Mouse (Mus musculus): ENCODE measurements around the gene Edc3. TPM values are rescaled to one million over a fixed set of nuclear protein-coding genes. Genes with fewer than 3 reads are reported as not detected.

The Edc3 gene
- polyA plus RNA-seq, 1 experiment from 2014 or later, result 25.1 TPM

- Histone ChIP-seq H3K36me3 (ENCODE audit: control insufficient read depth, insufficient read depth, low read length) (no peaks in the 10 kb centered on the region), H3K27ac (ENCODE audit: low read depth, low read length) (no peak overlapping the region), H3K9me3 (ENCODE audit: control insufficient read depth, low read length) (no peaks in the 10 kb centered on the region), H3K27me3 (ENCODE audit: control insufficient read depth, insufficient read depth, low read length) (no peaks in the 10 kb centered on the region), H3K4me2 (ENCODE audit: low read depth, low read length, severe bottlenecking) (no peak overlapping the region), H3K4me1 (replicated peaks; ENCODE audit: control insufficient read depth, insufficient read depth, low read length) (peaks cover 18% of the 10 kb centered on the region; the same call in 1 of the 2 replicates), H3K9ac (ENCODE audit: low read length) (no peak overlapping the region), H3K4me3 (ENCODE audit: low read depth, low read length) (no peak overlapping the region)
- WGBS, result 96% methylated on average over 4 of the region's 4 CpGs
- DNase-seq (ENCODE audit: low spot score), result no peak
- ATAC-seq (replicated peaks; ENCODE audit: low FRiP score), result no peak
Measured at GRCm38 (mm10) chr9:57767231-57767630, 58.9 kb downstream of the Edc3 start.

GRCm38 (mm10) chr9:57769539-57770069 lies 61.3 kb downstream of the Edc3 start:
- ATAC-seq (replicated peaks; ENCODE audit: low FRiP score), result no peak
- Histone ChIP-seq H3K9me3 (ENCODE audit: control insufficient read depth, low read length) (no peaks in the 10 kb centered on the region), H3K4me3 (ENCODE audit: low read depth, low read length) (no peak overlapping the region), H3K4me1 (replicated peaks; ENCODE audit: control insufficient read depth, insufficient read depth, low read length) (peaks cover 6% of the 10 kb centered on the region; the same call in 1 of the 2 replicates), H3K4me2 (ENCODE audit: low read depth, low read length, severe bottlenecking) (no peak overlapping the region), H3K27ac (ENCODE audit: low read depth, low read length) (no peak overlapping the region), H3K36me3 (ENCODE audit: control insufficient read depth, insufficient read depth, low read length) (no peaks in the 10 kb centered on the region), H3K27me3 (ENCODE audit: control insufficient read depth, insufficient read depth, low read length) (no peaks in the 10 kb centered on the region), H3K9ac (ENCODE audit: low read length) (no peak overlapping the region)
- DNase-seq (ENCODE audit: low spot score), result no peak
- WGBS, result 72% methylated on average over 2 of the region's 2 CpGs

GRCm38 (mm10) chr9:57770214-57770613 lies 61.9 kb downstream of the Edc3 start:
- no peak for DNase-seq (ENCODE audit: low spot score)
- H3K36me3 ChIP-seq (ENCODE audit: control insufficient read depth, insufficient read depth, low read length), result no peaks in the 10 kb centered on the region
- H3K9me3 ChIP-seq (ENCODE audit: control insufficient read depth, low read length), result no peaks in the 10 kb centered on the region
- no peak overlapping the region for H3K9ac ChIP-seq (ENCODE audit: low read length)
- H3K4me2 ChIP-seq (ENCODE audit: low read depth, low read length, severe bottlenecking), result no peak overlapping the region
- 96% methylated on average over 1 of the region's 1 CpGs for WGBS
- no peaks in the 10 kb centered on the region for H3K27me3 ChIP-seq (ENCODE audit: control insufficient read depth, insufficient read depth, low read length)
- no peak overlapping the region for H3K4me3 ChIP-seq (ENCODE audit: low read depth, low read length)
- no peak for ATAC-seq (replicated peaks; ENCODE audit: low FRiP score)
- H3K27ac ChIP-seq (ENCODE audit: low read depth, low read length), result no peak overlapping the region
- H3K4me1 ChIP-seq (replicated peaks; ENCODE audit: control insufficient read depth, insufficient read depth, low read length), result peaks cover 6% of the 10 kb centered on the region; the same call in 1 of the 2 replicates

DNA sequence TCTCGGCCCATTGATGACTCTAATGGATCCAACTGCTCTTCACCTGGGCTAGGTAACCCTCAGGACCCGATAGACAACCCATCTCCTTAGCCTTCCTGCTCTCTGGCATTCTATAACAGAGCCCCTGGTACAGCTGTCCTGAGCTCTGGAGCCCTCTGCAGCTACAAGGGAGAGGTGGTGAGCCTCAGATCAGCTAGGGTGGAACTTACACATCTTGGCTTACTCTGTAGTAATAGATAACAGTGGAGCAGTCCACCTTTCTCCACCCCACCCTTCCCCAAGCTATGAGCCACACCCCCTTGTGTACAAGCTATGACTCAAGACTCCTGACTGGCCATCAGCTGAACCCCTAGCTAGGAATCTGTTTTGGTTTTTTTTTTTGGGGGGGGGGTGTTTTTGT lies 62.5 kb downstream of the Edc3 start:
- ATAC-seq (replicated peaks; ENCODE audit: low FRiP score), result no peak
- Histone ChIP-seq H3K9ac (ENCODE audit: low read length) (no peak overlapping the region), H3K4me1 (replicated peaks; ENCODE audit: control insufficient read depth, insufficient read depth, low read length) (peaks cover 6% of the 10 kb centered on the region; the same call in 1 of the 2 replicates), H3K9me3 (ENCODE audit: control insufficient read depth, low read length) (no peaks in the 10 kb centered on the region), H3K4me3 (ENCODE audit: low read depth, low read length) (no peak overlapping the region), H3K4me2 (ENCODE audit: low read depth, low read length, severe bottlenecking) (no peak overlapping the region), H3K27me3 (ENCODE audit: control insufficient read depth, insufficient read depth, low read length) (no peaks in the 10 kb centered on the region), H3K27ac (ENCODE audit: low read depth, low read length) (no peak overlapping the region), H3K36me3 (ENCODE audit: control insufficient read depth, insufficient read depth, low read length) (no peaks in the 10 kb centered on the region)
- no peak for DNase-seq (ENCODE audit: low spot score)
- 91% methylated on average over 2 of the region's 2 CpGs for WGBS

DNA sequence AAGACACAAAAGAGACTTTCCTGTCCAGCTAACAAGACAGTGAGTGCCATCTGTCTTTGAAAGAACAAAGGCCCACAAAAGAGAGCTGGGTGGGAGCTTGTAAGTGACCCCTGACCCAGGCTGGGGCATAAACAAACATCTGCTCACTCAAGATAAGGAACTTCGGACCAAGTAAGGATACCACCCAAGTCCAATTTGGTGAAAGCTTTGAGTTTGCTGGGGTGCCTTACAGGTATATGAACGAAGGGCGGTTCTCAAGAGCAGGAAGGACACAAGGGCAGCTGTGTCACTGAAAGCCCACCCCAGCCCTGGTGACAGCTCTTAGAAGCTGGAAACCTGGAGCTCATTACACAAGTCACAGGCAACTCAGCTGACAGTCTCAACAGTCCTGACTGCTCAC lies 65.4 kb downstream of the Edc3 start:
- Histone ChIP-seq H3K4me3 (ENCODE audit: low read depth, low read length) (no peak overlapping the region), H3K27ac (ENCODE audit: low read depth, low read length) (no peak overlapping the region), H3K4me2 (ENCODE audit: low read depth, low read length, severe bottlenecking) (no peak overlapping the region), H3K36me3 (ENCODE audit: control insufficient read depth, insufficient read depth, low read length) (no peaks in the 10 kb centered on the region), H3K4me1 (replicated peaks; ENCODE audit: control insufficient read depth, insufficient read depth, low read length) (no peaks in the 10 kb centered on the region), H3K27me3 (ENCODE audit: control insufficient read depth, insufficient read depth, low read length) (no peaks in the 10 kb centered on the region), H3K9me3 (ENCODE audit: control insufficient read depth, low read length) (no peaks in the 10 kb centered on the region), H3K9ac (ENCODE audit: low read length) (no peak overlapping the region)
- DNase-seq (ENCODE audit: low spot score), result no peak
- no peak for ATAC-seq (replicated peaks; ENCODE audit: low FRiP score)
- 93% methylated on average over 3 of the region's 3 CpGs for WGBS

GRCm38 (mm10) chr9:57774168-57774567 lies 65.8 kb downstream of the Edc3 start:
- ATAC-seq (replicated peaks; ENCODE audit: low FRiP score), result no peak
- whole genome bisulfite sequencing, result 20% methylated on average over 1 of the region's 1 CpGs
- DNase-seq (ENCODE audit: low spot score), result no peak
- H3K36me3 ChIP-seq (ENCODE audit: control insufficient read depth, insufficient read depth, low read length), result no peaks in the 10 kb centered on the region
- no peak overlapping the region for H3K4me2 ChIP-seq (ENCODE audit: low read depth, low read length, severe bottlenecking)
- H3K9me3 ChIP-seq (ENCODE audit: control insufficient read depth, low read length), result no peaks in the 10 kb centered on the region
- no peak overlapping the region for H3K27ac ChIP-seq (ENCODE audit: low read depth, low read length)
- H3K4me1 ChIP-seq (replicated peaks; ENCODE audit: control insufficient read depth, insufficient read depth, low read length), result no peaks in the 10 kb centered on the region
- H3K27me3 ChIP-seq (ENCODE audit: control insufficient read depth, insufficient read depth, low read length), result no peaks in the 10 kb centered on the region
- no peak overlapping the region for H3K4me3 ChIP-seq (ENCODE audit: low read depth, low read length)
- H3K9ac ChIP-seq (ENCODE audit: low read length), result no peak overlapping the region

DNA sequence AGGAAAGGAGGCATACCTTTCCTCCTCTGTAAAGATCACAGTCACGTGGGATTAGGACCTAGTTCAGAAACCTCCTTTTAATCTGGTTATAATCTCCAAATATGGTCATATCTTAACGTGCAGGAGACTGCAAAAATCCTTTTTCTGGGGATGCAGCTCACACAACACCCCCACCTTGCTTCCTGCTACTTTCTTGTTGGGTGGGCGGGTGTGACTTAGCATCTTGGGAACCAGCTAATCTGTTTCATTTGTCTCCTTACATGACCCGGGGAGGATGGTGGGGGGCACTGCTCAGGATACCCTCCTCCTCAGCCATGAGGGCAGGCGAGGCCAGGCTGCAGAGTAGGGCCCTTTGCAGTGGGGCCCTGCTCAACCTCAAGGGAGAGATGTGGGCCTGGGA lies 66.7 kb downstream of the Edc3 start:
- ATAC-seq (replicated peaks; ENCODE audit: low FRiP score), result no peak
- 69% methylated on average over 5 of the region's 5 CpGs for WGBS
- Histone ChIP-seq H3K9me3 (ENCODE audit: control insufficient read depth, low read length) (no peaks in the 10 kb centered on the region), H3K4me3 (ENCODE audit: low read depth, low read length) (no peak overlapping the region), H3K4me1 (replicated peaks; ENCODE audit: control insufficient read depth, insufficient read depth, low read length) (no peaks in the 10 kb centered on the region), H3K27me3 (ENCODE audit: control insufficient read depth, insufficient read depth, low read length) (no peaks in the 10 kb centered on the region), H3K36me3 (ENCODE audit: control insufficient read depth, insufficient read depth, low read length) (no peaks in the 10 kb centered on the region), H3K4me2 (ENCODE audit: low read depth, low read length, severe bottlenecking) (no peak overlapping the region), H3K9ac (ENCODE audit: low read length) (no peak overlapping the region; the same call in 1 of the 2 replicates), H3K27ac (ENCODE audit: low read depth, low read length) (no peak overlapping the region)
- no peak for DNase-seq (ENCODE audit: low spot score)

GRCm38 (mm10) chr9:57775736-57776135 lies 67.4 kb downstream of the Edc3 start:
- no peak for DNase-seq (ENCODE audit: low spot score)
- no peak overlapping the region for H3K4me2 ChIP-seq (ENCODE audit: low read depth, low read length, severe bottlenecking)
- H3K9ac ChIP-seq (ENCODE audit: low read length), result no peak overlapping the region
- WGBS, result 64% methylated on average over 4 of the region's 4 CpGs
- no peaks in the 10 kb centered on the region for H3K4me1 ChIP-seq (replicated peaks; ENCODE audit: control insufficient read depth, insufficient read depth, low read length)
- no peaks in the 10 kb centered on the region for H3K9me3 ChIP-seq (ENCODE audit: control insufficient read depth, low read length)
- no peak for ATAC-seq (replicated peaks; ENCODE audit: low FRiP score)
- no peak overlapping the region for H3K4me3 ChIP-seq (ENCODE audit: low read depth, low read length)
- H3K27ac ChIP-seq (ENCODE audit: low read depth, low read length), result no peak overlapping the region
- H3K27me3 ChIP-seq (ENCODE audit: control insufficient read depth, insufficient read depth, low read length), result no peaks in the 10 kb centered on the region
- H3K36me3 ChIP-seq (ENCODE audit: control insufficient read depth, insufficient read depth, low read length), result no peaks in the 10 kb centered on the region

DNA sequence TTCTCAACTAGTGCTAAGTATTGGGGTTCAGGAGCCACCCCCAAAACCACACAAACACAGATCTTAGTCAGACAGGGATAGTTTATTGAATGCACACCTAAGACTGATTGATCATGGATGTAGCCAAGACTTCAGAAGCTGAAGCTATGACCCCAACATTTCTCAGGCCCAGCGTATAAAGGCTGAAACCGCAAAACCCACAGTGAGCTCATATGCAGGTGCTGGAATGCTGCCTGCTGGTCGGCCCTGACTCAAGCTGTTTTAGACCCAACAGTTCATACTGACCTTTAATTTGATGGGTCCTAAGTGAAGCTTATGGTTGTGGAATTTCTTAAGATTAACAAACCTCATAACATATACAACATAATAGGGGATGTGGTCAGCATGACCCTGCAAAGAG lies 74.3 kb downstream of the Edc3 start:
- no peaks in the 10 kb centered on the region for H3K9me3 ChIP-seq (ENCODE audit: control insufficient read depth, low read length)
- H3K4me2 ChIP-seq (ENCODE audit: low read depth, low read length, severe bottlenecking), result no peak overlapping the region
- no peak overlapping the region for H3K4me3 ChIP-seq (ENCODE audit: low read depth, low read length)
- ATAC-seq (replicated peaks; ENCODE audit: low FRiP score) (no peak), DNase-seq (ENCODE audit: low spot score) (no peak)
- no peaks in the 10 kb centered on the region for H3K36me3 ChIP-seq (ENCODE audit: control insufficient read depth, insufficient read depth, low read length)
- 95% methylated on average over 3 of the region's 3 CpGs for WGBS
- no peak overlapping the region for H3K9ac ChIP-seq (ENCODE audit: low read length)
- H3K4me1 ChIP-seq (replicated peaks; ENCODE audit: control insufficient read depth, insufficient read depth, low read length), result no peaks in the 10 kb centered on the region
- H3K27ac ChIP-seq (ENCODE audit: low read depth, low read length), result no peak overlapping the region
- no peaks in the 10 kb centered on the region for H3K27me3 ChIP-seq (ENCODE audit: control insufficient read depth, insufficient read depth, low read length)

Measured in forebrain, embryonic 11.5 days (tissue).